Mouse (Mus musculus): ENCODE measurements around the gene Fam57b.

Gene Fam57b

DNA sequence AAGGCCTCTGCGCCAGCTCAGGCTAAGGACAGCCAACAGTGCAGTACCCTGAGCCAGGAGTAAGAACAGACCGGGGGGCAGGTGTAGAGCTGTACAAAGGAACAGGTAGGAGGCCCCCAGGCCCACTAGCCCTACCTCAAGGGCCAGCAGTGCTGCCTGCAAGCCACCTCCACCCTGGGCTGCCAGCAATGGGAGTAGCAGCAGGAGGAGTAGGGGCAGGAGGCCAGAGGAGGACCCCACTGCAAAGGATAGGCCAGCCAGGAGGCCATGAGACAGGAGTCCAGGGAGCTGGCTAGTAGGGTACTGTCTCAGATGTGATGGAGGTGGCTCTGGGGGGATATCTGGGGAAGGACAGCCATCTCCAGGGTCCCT, 73.0 kb downstream of the Fam57b start:
- DNase-seq (ENCODE audit: low read depth), result no peak

GRCm38 (mm10) chr7:126877239-126877638, 79.8 kb downstream of the Fam57b start:
- no peak for DNase-seq (ENCODE audit: low read depth)

All from naive thymus-derived CD4-positive, alpha-beta T cell, adult 2 months (primary cell).